Comparison of ENCODE assay signal across 18 mouse cellular contexts in the genomic region with DNA sequence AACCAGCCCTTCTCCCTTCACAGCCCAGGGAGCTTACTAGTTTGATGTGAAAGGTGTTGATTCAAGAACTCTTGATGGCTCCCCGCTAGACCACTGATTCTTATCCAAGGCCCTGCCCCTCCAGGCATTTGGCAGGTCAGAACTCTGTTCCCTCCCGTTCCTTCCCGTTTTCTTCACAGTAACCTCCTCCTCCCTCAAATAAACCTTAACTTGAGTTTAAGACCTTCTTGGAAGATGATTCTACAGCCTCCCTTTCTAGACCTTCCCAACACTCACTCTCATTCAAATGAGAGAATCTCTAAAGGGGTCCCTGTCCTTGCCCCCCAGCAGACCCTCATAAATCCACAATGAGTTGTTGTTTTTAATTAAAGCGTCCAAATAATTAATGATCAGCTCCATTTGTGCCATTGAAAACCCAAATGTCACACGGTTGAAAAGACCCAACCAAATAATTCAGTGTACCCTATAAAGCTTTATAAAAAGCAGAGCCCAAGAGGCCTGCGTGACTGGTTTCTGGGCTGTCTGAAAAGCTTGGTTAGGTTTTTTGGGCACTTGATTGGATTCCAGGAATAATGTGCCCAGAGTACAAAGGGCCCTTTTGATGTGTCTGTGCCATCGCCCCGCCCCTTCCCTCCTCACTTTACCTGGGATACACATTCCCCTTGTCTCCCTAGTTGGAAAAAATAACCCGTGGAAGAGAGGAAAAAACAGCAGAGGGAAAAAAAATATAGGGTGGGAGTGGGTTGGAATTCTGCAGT.
DNase-seq lines count a peak whose midpoint lies in the region; ATAC-seq and TF ChIP-seq lines count a peak whose summit lies in the region.
"Had no signal": no experiment of that assay in that cellular context is flagged by ENCODE, and none has a peak within 500 bp of the region (broad histone marks: within the 10 kb centered on the region; RNA-seq: fewer than 3 reads in every experiment).

No protein-coding gene starts in this region.

- DNase-seq in lung, embryonic 14.5 days, result peak; percentile 36
- DNase-seq in lung, postnatal 36 days, result no peak
- no peak for DNase-seq in cerebellum, adult 2 months
- DNase-seq in stomach, postnatal 0 days (ENCODE audit: low spot score), result no peak
- no peak for DNase-seq in frontal cortex, adult 2 months (ENCODE audit: extremely low spot score in 1 of 2, low spot score in 1 of 2)
- DNase-seq: adrenal gland, adult 2 months; cerebellum, postnatal 10 days; embryo, embryonic 11 days; heart, adult 18-20 months; liver, postnatal 0 days; right cerebral cortex, adult 18-20 months had no signal

- no peak overlapping the region for H3K4me2 ChIP-seq in lung, embryonic 14.5 days
- H3K4me2 ChIP-seq in forebrain, embryonic 16.5 days (ENCODE audit: low read length), result no peak overlapping the region
- no peak overlapping the region for H3K4me2 ChIP-seq in kidney, embryonic 16.5 days (replicated peaks; ENCODE audit: low read depth, low read length)
- H3K4me2 ChIP-seq in neural tube, embryonic 13.5 days, result no peak overlapping the region
- no peak overlapping the region for H3K4me2 ChIP-seq in stomach, postnatal 0 days (replicated peaks; ENCODE audit: low read depth)
- H3K4me2 ChIP-seq: hindbrain, embryonic 12.5 days; limb, embryonic 12.5 days had no signal

- H3K36me3 ChIP-seq in lung, embryonic 14.5 days (ENCODE audit: insufficient read depth), result no peaks in the 10 kb centered on the region
- H3K36me3 ChIP-seq in forebrain, embryonic 16.5 days (ENCODE audit: control insufficient read depth, insufficient read depth), result no peaks in the 10 kb centered on the region
- no peaks in the 10 kb centered on the region for H3K36me3 ChIP-seq in kidney, embryonic 16.5 days (ENCODE audit: insufficient read depth, low read length)
- no peaks in the 10 kb centered on the region for H3K36me3 ChIP-seq in neural tube, embryonic 13.5 days
- no peaks in the 10 kb centered on the region for H3K36me3 ChIP-seq in stomach, postnatal 0 days (ENCODE audit: control insufficient read depth, insufficient read depth, low read length)
- H3K36me3 ChIP-seq: hindbrain, embryonic 12.5 days; limb, embryonic 12.5 days had no signal

- H3K9me3 ChIP-seq in lung, embryonic 14.5 days (ENCODE audit: low read depth, low read length), result no peaks in the 10 kb centered on the region
- H3K9me3 ChIP-seq in forebrain, embryonic 16.5 days (ENCODE audit: control insufficient read depth, low read length), result no peaks in the 10 kb centered on the region
- no peaks in the 10 kb centered on the region for H3K9me3 ChIP-seq in kidney, embryonic 16.5 days (ENCODE audit: low read length)
- no peaks in the 10 kb centered on the region for H3K9me3 ChIP-seq in neural tube, embryonic 13.5 days
- H3K9me3 ChIP-seq in stomach, postnatal 0 days (ENCODE audit: control insufficient read depth, low read length), result no peaks in the 10 kb centered on the region
- H3K9me3 ChIP-seq: hindbrain, embryonic 12.5 days; limb, embryonic 12.5 days had no signal

- no peak for TF ChIP-seq CTCF in lung, embryonic 14.5 days (IDR thresholded peaks at IDR 0.05; ENCODE audit: low read depth)
- no peak for TF ChIP-seq CTCF in cerebellum, adult 2 months (IDR thresholded peaks at IDR 0.05; ENCODE audit: borderline replicate concordance, insufficient read depth, low read depth, low read length)
- TF ChIP-seq CTCF in stomach, postnatal 0 days (IDR thresholded peaks at IDR 0.05; ENCODE audit: low read depth), result no peak

- H3K9ac ChIP-seq in lung, embryonic 14.5 days, result no peak overlapping the region
- no peak overlapping the region for H3K9ac ChIP-seq in forebrain, embryonic 16.5 days (replicated peaks; ENCODE audit: low read depth, low read length)
- H3K9ac ChIP-seq in kidney, embryonic 16.5 days (replicated peaks; ENCODE audit: low read length), result no peak overlapping the region
- no peak overlapping the region for H3K9ac ChIP-seq in neural tube, embryonic 13.5 days
- H3K9ac ChIP-seq in stomach, postnatal 0 days (ENCODE audit: low read length), result no peak overlapping the region
- H3K9ac ChIP-seq: hindbrain, embryonic 12.5 days; limb, embryonic 12.5 days; liver, postnatal 0 days had no signal

- H3K27me3 ChIP-seq in lung, embryonic 14.5 days (ENCODE audit: insufficient read depth, low read length), result no peaks in the 10 kb centered on the region
- H3K27me3 ChIP-seq in forebrain, embryonic 16.5 days (replicated peaks; ENCODE audit: control insufficient read depth, insufficient read depth, low read length), result no peaks in the 10 kb centered on the region
- no peaks in the 10 kb centered on the region for H3K27me3 ChIP-seq in kidney, embryonic 16.5 days (ENCODE audit: insufficient read depth, low read length)
- H3K27me3 ChIP-seq in neural tube, embryonic 13.5 days, result no peaks in the 10 kb centered on the region
- H3K27me3 ChIP-seq in cerebellum, adult 2 months (ENCODE audit: control insufficient read depth, insufficient read depth, low read length), result no peaks in the 10 kb centered on the region
- H3K27me3 ChIP-seq in stomach, postnatal 0 days (ENCODE audit: control insufficient read depth, insufficient read depth, low read length), result no peaks in the 10 kb centered on the region
- H3K27me3 ChIP-seq: hindbrain, embryonic 12.5 days; limb, embryonic 12.5 days had no signal

- TF ChIP-seq EP300 in stomach, postnatal 0 days (optimal IDR thresholded peaks at IDR 0.05), result no peak

- H3K27ac ChIP-seq in lung, embryonic 14.5 days (ENCODE audit: low read depth), result 0 out of 2 replicates have a peak overlapping the region, but pooled peaks have one; percentile 54
- H3K27ac ChIP-seq in forebrain, embryonic 16.5 days (ENCODE audit: low read length), result no peak overlapping the region
- peak overlapping the region; percentile 77 for H3K27ac ChIP-seq in kidney, embryonic 16.5 days (ENCODE audit: low read length)
- H3K27ac ChIP-seq in neural tube, embryonic 13.5 days (replicated peaks), result peak overlapping the region; percentile 56
- no peak overlapping the region for H3K27ac ChIP-seq in cerebellum, adult 2 months (ENCODE audit: insufficient read depth, low read length)
- H3K27ac ChIP-seq in stomach, postnatal 0 days (replicated peaks), result no peak overlapping the region
- H3K27ac ChIP-seq: hindbrain, embryonic 12.5 days; limb, embryonic 12.5 days had no signal

- no peak for TF ChIP-seq POLR2A in cerebellum, adult 2 months (IDR thresholded peaks at IDR 0.05; ENCODE audit: borderline replicate concordance, insufficient read depth, low read length)

- no peak overlapping the region for H3K4me3 ChIP-seq in lung, embryonic 14.5 days (ENCODE audit: low read depth, low read length)
- no peak overlapping the region for H3K4me3 ChIP-seq in forebrain, embryonic 16.5 days (replicated peaks; ENCODE audit: low read length)
- H3K4me3 ChIP-seq in kidney, embryonic 16.5 days (ENCODE audit: low read length), result no peak overlapping the region
- no peak overlapping the region for H3K4me3 ChIP-seq in neural tube, embryonic 13.5 days
- H3K4me3 ChIP-seq in cerebellum, adult 2 months (replicated peaks; ENCODE audit: insufficient read depth, low read depth, low read length), result no peak overlapping the region
- H3K4me3 ChIP-seq in stomach, postnatal 0 days (ENCODE audit: low read depth, low read length), result no peak overlapping the region
- H3K4me3 ChIP-seq: erythroblast, embryonic 14.5 days; hindbrain, embryonic 12.5 days; limb, embryonic 12.5 days had no signal

- WGBS in lung, embryonic 14.5 days, result 55% methylated on average over 9 of the region's 9 CpGs
- WGBS in forebrain, embryonic 16.5 days, result 27% methylated on average over 9 of the region's 9 CpGs
- 28% methylated on average over 9 of the region's 9 CpGs for WGBS in kidney, embryonic 16.5 days
- 30% methylated on average over 9 of the region's 9 CpGs for WGBS in neural tube, embryonic 13.5 days
- 75% methylated on average over 9 of the region's 9 CpGs for WGBS in cerebellum, adult 2 months
- WGBS in stomach, postnatal 0 days, result 63% methylated on average over 9 of the region's 9 CpGs

- peaks cover 3% of the 10 kb centered on the region; the same call in 1 of the 2 replicates for H3K4me1 ChIP-seq in lung, embryonic 14.5 days (ENCODE audit: insufficient read depth)
- H3K4me1 ChIP-seq in forebrain, embryonic 16.5 days (replicated peaks; ENCODE audit: control insufficient read depth, insufficient read depth, low read length), result no peaks in the 10 kb centered on the region
- H3K4me1 ChIP-seq in kidney, embryonic 16.5 days (ENCODE audit: insufficient read depth, low read length), result peaks cover 5% of the 10 kb centered on the region; the same call in 1 of the 2 replicates
- H3K4me1 ChIP-seq in neural tube, embryonic 13.5 days (replicated peaks), result peaks cover 6% of the 10 kb centered on the region; the same call in 1 of the 2 replicates
- no peaks in the 10 kb centered on the region for H3K4me1 ChIP-seq in cerebellum, adult 2 months (ENCODE audit: control insufficient read depth, insufficient read depth, low read length)
- peaks cover 2% of the 10 kb centered on the region for H3K4me1 ChIP-seq in stomach, postnatal 0 days (replicated peaks; ENCODE audit: control insufficient read depth, insufficient read depth)
- H3K4me1 ChIP-seq: limb, embryonic 12.5 days had no signal

- ATAC-seq in lung, embryonic 14.5 days (ENCODE audit: insufficient read depth), result no peak
- ATAC-seq in forebrain, embryonic 16.5 days, result peak; percentile 62
- peak; percentile 75 for ATAC-seq in kidney, embryonic 16.5 days (ENCODE audit: low FRiP score, low TSS enrichment)
- peak; percentile 72 for ATAC-seq in neural tube, embryonic 13.5 days (ENCODE audit: low read depth)
- ATAC-seq in stomach, postnatal 0 days (ENCODE audit: low FRiP score, low TSS enrichment), result no peak
- ATAC-seq: intestine, postnatal 0 days; liver, postnatal 0 days had no signal

Comparison
In these comparisons a context has a peak if more than half of its experiments do, and no peak if none do; other contexts are left out.
1. ATAC-seq: peak in forebrain, embryonic 16.5 days (single experiment), kidney, embryonic 16.5 days (single experiment) and neural tube, embryonic 13.5 days (single experiment); none in lung, embryonic 14.5 days (single experiment) and stomach, postnatal 0 days (single experiment).
2. H3K27ac ChIP-seq: peak in lung, embryonic 14.5 days (single experiment), kidney, embryonic 16.5 days (single experiment) and neural tube, embryonic 13.5 days (single experiment); none in forebrain, embryonic 16.5 days (single experiment), cerebellum, adult 2 months (single experiment) and stomach, postnatal 0 days (single experiment).